Mouse (Mus musculus): ENCODE results near the gene Acsl1. TPM values are rescaled to one million over a fixed set of nuclear protein-coding genes. Genes with fewer than 3 reads are reported as not detected.

Acsl1 gene
- polyA plus RNA-seq, 1 experiment from 2014 or later = 14.1 TPM

DNA sequence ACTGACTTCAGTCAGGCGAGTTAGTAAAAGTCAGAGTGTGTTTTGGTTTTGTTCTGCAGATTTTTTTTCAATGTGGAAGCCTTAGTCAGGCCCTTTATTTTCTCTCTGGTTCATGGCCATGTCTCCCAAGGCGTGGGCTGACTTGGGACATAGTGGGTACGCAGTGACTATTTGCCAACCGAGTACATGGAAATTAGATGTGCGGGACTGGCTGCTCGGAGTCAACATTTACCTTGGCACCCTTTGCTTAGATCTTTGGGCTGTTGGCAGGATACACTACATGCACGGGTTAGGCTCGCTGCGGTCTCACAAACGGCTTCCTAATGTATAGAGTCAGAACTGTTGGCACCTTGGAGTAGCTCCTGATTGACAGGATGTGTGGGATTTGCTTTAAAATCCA is 7.9 kb downstream of the Acsl1 start:
- no peak overlapping the region for H3K27ac ChIP-seq
- H3K4me3 ChIP-seq = no peak overlapping the region
- no peaks in the 10 kb centered on the region for H3K27me3 ChIP-seq (replicated peaks)
- no peak overlapping the region for H3K4me2 ChIP-seq (replicated peaks)
- no peaks in the 10 kb centered on the region for H3K9me3 ChIP-seq
- no peaks in the 10 kb centered on the region for H3K4me1 ChIP-seq
- no peak overlapping the region for H3K9ac ChIP-seq
- H3K36me3 ChIP-seq = no peaks in the 10 kb centered on the region
- 93% methylated on average over 10 of the region's 10 CpGs for WGBS
- ATAC-seq (ENCODE audit: low FRiP score, low read depth) = no peak

DNA sequence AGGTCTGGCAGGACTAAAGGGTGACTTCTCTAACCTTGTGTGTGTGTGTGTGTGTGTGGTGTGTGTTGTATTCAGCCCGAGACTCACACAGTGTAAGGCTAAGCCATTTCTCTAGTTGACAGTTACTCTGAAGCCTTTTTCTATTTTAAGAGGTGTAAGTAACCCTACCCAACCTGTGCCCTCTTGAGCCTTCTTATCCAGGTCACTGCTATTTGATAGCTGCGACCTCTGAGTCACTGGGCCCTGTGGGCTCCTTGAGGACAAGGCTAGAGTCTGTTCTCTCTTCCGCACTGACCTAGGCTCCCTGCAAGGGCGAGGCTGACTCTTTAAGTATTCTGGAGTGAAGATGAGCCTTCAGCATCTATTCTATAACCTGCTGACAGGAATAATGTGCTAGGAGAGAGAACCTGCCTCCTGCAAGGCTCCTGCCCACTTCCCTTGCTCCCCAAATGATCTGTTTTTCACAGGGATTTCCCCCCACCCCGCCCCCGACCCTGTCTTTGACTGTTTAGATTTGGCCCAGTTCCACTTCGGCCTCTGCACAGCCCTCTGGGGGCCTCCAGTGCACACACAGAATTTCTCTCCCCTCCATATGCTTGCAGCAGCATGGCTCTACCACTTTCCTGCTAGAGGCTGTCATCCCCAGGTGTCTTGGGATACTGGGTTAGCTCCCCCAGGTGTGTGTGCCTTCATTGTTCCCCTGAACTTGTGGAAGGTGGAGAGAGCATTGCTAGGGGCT is 9.1 kb downstream of the Acsl1 start:
- no peak for ATAC-seq (ENCODE audit: low FRiP score, low read depth)
- 71% methylated on average over 7 of the region's 7 CpGs for WGBS
- Histone ChIP-seq H3K4me3 (no peak overlapping the region), H3K27ac (no peak overlapping the region), H3K27me3 (replicated peaks) (no peaks in the 10 kb centered on the region), H3K4me2 (replicated peaks) (no peak overlapping the region), H3K9ac (no peak overlapping the region), H3K36me3 (no peaks in the 10 kb centered on the region), H3K9me3 (no peaks in the 10 kb centered on the region), H3K4me1 (no peaks in the 10 kb centered on the region)

DNA sequence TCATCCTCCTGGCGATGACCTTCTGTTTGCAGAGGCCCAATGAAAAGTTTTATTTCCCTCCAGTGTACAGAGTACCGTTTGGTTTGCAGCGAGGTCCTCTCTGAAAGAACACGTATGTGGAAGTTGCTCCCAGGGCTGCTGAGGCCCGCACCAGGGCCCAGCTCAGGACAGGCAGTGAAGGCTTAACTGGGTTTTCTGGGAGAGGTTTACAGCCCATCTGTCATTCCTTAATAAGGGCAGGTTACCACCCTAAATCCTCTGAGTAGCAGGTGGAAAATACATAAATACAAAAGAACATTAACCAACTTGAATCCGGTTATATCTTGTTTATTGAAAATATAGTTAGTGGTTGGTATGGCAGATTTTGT is 9.7 kb downstream of the Acsl1 start:
- Histone ChIP-seq H3K4me1 (no peaks in the 10 kb centered on the region), H3K4me2 (replicated peaks) (no peak overlapping the region), H3K27me3 (replicated peaks) (no peaks in the 10 kb centered on the region), H3K36me3 (no peaks in the 10 kb centered on the region), H3K9ac (no peak overlapping the region), H3K27ac (no peak overlapping the region), H3K4me3 (no peak overlapping the region), H3K9me3 (no peaks in the 10 kb centered on the region)
- ATAC-seq (ENCODE audit: low FRiP score, low read depth) = no peak
- WGBS = 64% methylated on average over 6 of the region's 6 CpGs

DNA sequence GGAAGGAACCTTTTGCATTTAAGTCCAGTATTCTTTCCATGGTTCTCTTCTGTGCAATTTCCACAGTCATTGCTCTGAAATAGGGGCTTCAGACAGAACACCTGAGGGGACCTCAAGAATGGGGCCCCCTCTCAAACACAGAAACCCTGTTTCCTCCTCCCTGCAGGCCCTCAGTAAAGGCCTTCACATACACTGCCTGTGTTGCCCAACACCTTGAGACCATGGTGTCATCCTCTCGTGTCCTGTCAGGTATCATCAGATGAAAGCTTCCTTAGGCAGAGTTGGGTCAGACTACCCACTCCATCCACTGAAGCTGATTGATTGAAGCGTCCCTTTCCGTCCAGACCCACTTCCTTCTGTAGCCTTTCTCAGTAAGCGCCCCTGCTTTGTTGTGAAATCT is 11.9 kb downstream of the Acsl1 start:
- no peak overlapping the region for H3K4me2 ChIP-seq (replicated peaks)
- H3K9me3 ChIP-seq = no peaks in the 10 kb centered on the region
- no peak overlapping the region for H3K4me3 ChIP-seq
- no peak overlapping the region for H3K27ac ChIP-seq
- H3K36me3 ChIP-seq = no peaks in the 10 kb centered on the region
- no peak overlapping the region for H3K9ac ChIP-seq
- H3K4me1 ChIP-seq = peaks cover under 1% of the 10 kb centered on the region; the same call in 1 of the 2 replicates
- H3K27me3 ChIP-seq (replicated peaks) = no peaks in the 10 kb centered on the region
- ATAC-seq (ENCODE audit: low FRiP score, low read depth) = no peak
- 90% methylated on average over 4 of the region's 4 CpGs for WGBS

DNA sequence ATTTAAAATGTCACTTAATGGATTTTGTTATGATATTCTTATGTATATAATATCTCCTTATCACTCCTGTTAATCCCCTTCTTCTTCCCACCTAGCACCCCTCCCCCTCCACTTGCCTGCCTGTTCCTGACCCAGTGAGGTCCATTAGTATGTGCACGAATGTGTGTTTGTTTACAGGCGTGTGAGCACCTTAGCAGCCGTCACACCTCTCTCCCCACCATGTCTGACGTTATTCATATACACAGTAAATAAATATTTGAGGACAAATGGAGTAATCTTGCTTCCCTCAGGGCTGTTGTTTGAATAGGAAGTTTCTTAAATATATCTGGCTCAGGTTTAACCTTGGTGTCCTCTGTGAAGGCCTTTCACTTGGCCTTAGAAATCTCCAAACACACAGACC is 12.4 kb downstream of the Acsl1 start:
- 71% methylated on average over 4 of the region's 4 CpGs for WGBS
- Histone ChIP-seq H3K27me3 (replicated peaks) (no peaks in the 10 kb centered on the region), H3K4me3 (no peak overlapping the region), H3K9me3 (no peaks in the 10 kb centered on the region), H3K4me1 (peaks cover 5% of the 10 kb centered on the region; the same call in 1 of the 2 replicates), H3K4me2 (replicated peaks) (no peak overlapping the region), H3K9ac (no peak overlapping the region), H3K36me3 (no peaks in the 10 kb centered on the region), H3K27ac (no peak overlapping the region)
- no peak for ATAC-seq (ENCODE audit: low FRiP score, low read depth)

DNA sequence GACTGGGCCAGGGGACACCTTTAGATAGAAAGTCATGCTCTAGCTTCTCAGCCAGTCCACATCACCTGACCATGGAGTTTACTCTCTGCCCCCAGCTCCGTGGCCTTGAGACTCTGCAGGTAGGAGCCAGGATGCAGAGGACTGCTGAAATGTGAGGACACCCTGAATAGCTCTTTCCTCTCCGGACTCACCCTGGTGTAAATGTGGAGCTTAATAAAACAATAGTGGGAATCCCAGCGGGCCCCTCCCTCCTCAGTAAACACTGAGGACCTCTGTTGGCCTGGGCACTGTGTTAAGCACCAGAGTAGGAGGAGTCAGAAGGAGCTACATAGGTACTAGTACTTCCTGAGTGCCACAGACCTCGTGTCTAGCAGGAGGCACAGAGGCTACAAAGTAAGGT is 13.2 kb downstream of the Acsl1 start:
- H3K4me1 ChIP-seq = peaks cover 6% of the 10 kb centered on the region; the same call in 1 of the 2 replicates
- 40% methylated on average over 4 of the region's 4 CpGs for WGBS
- no peaks in the 10 kb centered on the region for H3K27me3 ChIP-seq (replicated peaks)
- no peak overlapping the region for H3K9ac ChIP-seq
- no peaks in the 10 kb centered on the region for H3K36me3 ChIP-seq
- no peak overlapping the region for H3K4me2 ChIP-seq (replicated peaks)
- no peak overlapping the region for H3K27ac ChIP-seq
- ATAC-seq (ENCODE audit: low FRiP score, low read depth) = no peak
- no peak overlapping the region for H3K4me3 ChIP-seq
- no peaks in the 10 kb centered on the region for H3K9me3 ChIP-seq

DNA sequence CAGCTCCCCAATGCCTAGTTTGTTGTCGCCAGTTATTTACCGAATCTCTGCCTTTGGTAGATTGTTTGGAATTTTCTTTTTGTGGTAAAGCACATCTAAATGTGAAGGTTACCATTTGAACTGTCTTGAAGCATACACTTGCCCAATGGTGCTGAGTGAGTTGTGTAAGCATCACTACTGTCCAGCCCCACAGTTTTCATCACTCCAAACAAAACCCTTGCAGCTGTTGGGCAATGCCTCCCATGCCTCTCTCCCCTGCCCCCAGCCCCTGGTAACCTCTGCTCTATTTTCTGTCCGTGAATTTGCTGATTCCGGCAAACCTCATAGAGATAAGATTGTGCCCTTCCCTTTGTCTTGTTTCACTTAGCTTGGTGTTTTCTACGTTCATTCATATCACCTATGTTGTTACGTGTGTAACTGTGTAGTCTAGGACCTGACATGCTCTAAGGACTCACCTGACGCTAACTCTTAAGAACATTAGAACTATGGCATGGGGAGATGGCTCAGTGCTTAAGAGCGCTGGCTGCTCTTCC is 14.2 kb downstream of the Acsl1 start:
- H3K36me3 ChIP-seq = no peaks in the 10 kb centered on the region
- H3K4me1 ChIP-seq = peaks cover 6% of the 10 kb centered on the region; the same call in 1 of the 2 replicates
- no peak overlapping the region for H3K27ac ChIP-seq
- no peak overlapping the region for H3K9ac ChIP-seq
- no peak for ATAC-seq (ENCODE audit: low FRiP score, low read depth)
- no peak overlapping the region for H3K4me3 ChIP-seq
- 94% methylated on average over 8 of the region's 8 CpGs for whole genome bisulfite sequencing
- no peaks in the 10 kb centered on the region for H3K9me3 ChIP-seq
- H3K27me3 ChIP-seq (replicated peaks) = no peaks in the 10 kb centered on the region
- H3K4me2 ChIP-seq (replicated peaks) = no peak overlapping the region

DNA sequence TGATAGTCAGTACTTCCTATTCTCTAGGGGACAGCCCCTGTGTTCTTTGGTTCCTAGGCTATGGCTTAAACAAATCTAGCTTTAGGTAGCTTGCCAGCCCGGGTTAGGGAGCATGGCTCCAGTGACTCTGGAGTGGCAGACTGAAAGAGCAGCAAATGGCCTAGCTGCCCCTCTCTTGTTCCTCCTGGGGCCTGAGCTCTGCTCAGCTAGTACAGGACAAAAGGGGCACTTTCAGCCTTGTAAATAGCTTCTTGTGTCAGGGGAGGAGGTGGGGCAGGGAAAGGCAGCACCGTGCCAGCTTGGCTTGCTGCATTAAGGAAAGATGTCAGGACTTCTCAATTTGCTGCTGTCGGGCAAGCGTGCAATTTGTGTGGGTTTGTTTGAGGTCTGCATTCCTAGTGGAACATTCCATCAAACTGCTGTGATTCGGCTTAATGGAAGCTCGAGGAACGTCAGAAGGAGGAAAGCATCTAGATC is 17.3 kb downstream of the Acsl1 start:
- Histone ChIP-seq H3K4me2 (replicated peaks) (no peak overlapping the region), H3K36me3 (no peaks in the 10 kb centered on the region), H3K9ac (no peak overlapping the region), H3K4me3 (no peak overlapping the region), H3K4me1 (peaks cover 6% of the 10 kb centered on the region; the same call in 1 of the 2 replicates), H3K27ac (no peak overlapping the region), H3K27me3 (replicated peaks) (no peaks in the 10 kb centered on the region), H3K9me3 (no peaks in the 10 kb centered on the region)
- no peak for ATAC-seq (ENCODE audit: low FRiP score, low read depth)
- WGBS = 41% methylated on average over 7 of the region's 7 CpGs

DNA sequence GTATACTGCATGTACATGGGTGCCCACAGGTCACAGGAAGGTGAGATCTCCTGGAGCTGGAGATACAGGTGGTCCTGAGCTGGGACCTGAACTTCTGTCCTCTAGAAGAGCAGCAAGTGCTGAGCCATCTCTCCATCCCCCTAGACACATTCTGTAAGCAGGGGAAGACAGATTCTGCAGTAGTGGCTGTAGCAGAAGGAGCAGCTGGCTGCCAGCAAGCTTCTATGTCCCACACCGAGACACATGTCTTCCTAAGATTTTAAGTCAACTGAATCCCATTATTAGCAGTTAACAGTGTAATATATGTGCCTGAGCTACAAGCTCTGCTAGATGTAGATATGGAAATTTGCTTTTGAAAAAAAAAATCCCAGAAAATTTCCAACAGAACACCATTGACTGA is 18.4 kb downstream of the Acsl1 start:
- ATAC-seq (ENCODE audit: low FRiP score, low read depth) = no peak
- H3K4me1 ChIP-seq = peaks cover 6% of the 10 kb centered on the region; the same call in 1 of the 2 replicates
- 85% methylated on average over 1 of the region's 1 CpGs for WGBS

DNA sequence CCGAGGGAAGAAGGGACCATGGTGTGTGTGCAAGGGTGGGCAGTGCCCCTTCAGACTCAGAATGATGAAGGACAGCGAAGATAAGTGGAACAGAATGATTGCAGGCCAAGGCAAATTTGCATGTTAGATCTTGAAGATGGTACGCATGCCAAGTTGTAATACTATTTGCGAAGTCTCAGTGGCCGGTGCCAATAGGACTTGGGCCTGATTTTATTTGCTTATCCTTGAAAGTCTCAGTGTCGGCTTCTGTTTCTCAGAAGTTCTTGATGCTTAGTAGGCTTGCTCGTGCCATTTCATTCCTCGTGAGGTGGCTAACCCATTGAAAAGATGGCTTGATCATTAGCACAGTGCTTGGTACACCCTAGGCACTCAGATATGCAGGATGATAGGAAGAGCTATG is 19.4 kb downstream of the Acsl1 start:
- no peak for ATAC-seq (ENCODE audit: low FRiP score, low read depth)
- 95% methylated on average over 8 of the region's 8 CpGs for WGBS
- no peak overlapping the region for H3K27ac ChIP-seq

More for the DNA sequence above, 18.4 kb downstream of the Acsl1 start:
- Histone ChIP-seq H3K4me3 (no peak overlapping the region), H3K27ac (no peak overlapping the region), H3K4me2 (replicated peaks) (no peak overlapping the region), H3K36me3 (no peaks in the 10 kb centered on the region), H3K9ac (no peak overlapping the region), H3K9me3 (no peaks in the 10 kb centered on the region), H3K27me3 (replicated peaks) (no peaks in the 10 kb centered on the region)

DNA sequence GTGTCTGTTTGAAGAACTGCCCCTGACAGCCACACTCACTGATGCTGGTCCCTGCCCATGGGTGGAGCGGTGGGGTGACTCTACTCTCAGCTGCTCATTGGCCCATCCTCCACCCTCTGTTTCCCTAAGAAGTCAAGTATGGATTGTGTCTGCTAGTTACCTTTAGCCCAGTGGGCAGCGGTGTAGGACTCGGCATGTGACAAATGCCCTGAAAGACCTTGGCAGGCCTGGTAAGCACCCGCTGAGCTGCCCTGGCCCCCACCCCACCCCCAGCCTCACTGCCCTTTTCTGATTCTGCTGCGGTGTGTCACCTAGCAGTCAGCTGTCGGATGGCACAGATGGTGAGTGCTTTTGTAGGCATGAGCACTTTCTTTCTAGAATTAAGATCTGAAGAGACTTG is 20.0 kb downstream of the Acsl1 start:
- Histone ChIP-seq H3K9me3 (no peaks in the 10 kb centered on the region), H3K27ac (no peak overlapping the region), H3K4me3 (no peak overlapping the region), H3K4me2 (replicated peaks) (no peak overlapping the region), H3K4me1 (peaks cover 6% of the 10 kb centered on the region; the same call in 1 of the 2 replicates), H3K36me3 (no peaks in the 10 kb centered on the region), H3K27me3 (replicated peaks) (no peaks in the 10 kb centered on the region), H3K9ac (no peak overlapping the region)
- WGBS = 84% methylated on average over 6 of the region's 6 CpGs
- no peak for ATAC-seq (ENCODE audit: low FRiP score, low read depth)

More for the DNA sequence above, 19.4 kb downstream of the Acsl1 start:
- Histone ChIP-seq H3K4me2 (replicated peaks) (no peak overlapping the region), H3K27me3 (replicated peaks) (no peaks in the 10 kb centered on the region), H3K36me3 (no peaks in the 10 kb centered on the region), H3K4me3 (no peak overlapping the region), H3K9me3 (no peaks in the 10 kb centered on the region), H3K4me1 (peaks cover 6% of the 10 kb centered on the region; the same call in 1 of the 2 replicates), H3K9ac (no peak overlapping the region)

DNA sequence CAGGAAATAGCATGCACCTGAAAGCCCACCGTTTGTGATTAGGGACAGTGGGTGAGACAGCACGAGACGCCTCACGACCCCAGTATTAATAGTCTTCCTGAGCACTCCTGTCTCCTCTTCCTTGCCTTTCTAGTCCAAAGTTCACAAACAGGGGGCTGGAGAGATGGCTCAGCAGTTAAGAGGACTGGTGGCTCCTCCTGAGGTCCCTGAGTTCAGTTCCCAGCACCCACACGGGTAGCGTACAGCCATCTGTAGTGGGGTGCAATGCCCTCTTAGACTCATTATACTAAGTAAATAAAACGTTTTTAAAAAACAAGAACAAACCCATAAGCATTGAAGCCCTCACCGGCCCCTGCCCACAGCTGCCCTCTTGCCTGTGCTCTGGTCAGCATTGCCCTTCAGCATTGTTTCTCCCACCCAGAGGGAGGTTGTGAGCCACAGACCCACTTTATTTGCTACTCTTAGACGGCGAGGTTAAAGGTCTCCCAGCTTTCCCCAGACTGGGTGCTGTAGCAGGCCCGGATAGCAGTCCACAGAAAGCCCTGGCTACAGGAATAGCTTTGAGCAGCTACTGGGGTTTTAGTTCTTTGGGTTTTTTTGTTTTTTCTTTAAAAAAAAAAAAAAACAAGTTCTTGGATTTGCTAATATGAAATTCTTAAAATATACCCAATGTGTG is 22.8 kb downstream of the Acsl1 start:
- no peak overlapping the region for H3K4me2 ChIP-seq (replicated peaks)
- no peaks in the 10 kb centered on the region for H3K27me3 ChIP-seq (replicated peaks)
- no peak overlapping the region for H3K4me3 ChIP-seq
- no peaks in the 10 kb centered on the region for H3K4me1 ChIP-seq
- no peak for ATAC-seq (ENCODE audit: low FRiP score, low read depth)
- H3K36me3 ChIP-seq = no peaks in the 10 kb centered on the region
- no peaks in the 10 kb centered on the region for H3K9me3 ChIP-seq
- H3K27ac ChIP-seq = no peak overlapping the region
- WGBS = 87% methylated on average over 11 of the region's 11 CpGs
- no peak overlapping the region for H3K9ac ChIP-seq
